Mouse (Mus musculus): ENCODE results near the gene Tmem191c.
"Not testable (repeated sequence)": the region's sequence is repeated elsewhere in the genome, so short reads cannot be mapped to it uniquely, and the experiment has no call there.

The Tmem191c gene

GRCm38 (mm10) chr16:17275721-17276120 lies at the start of gene Tmem191c:
Tmem191c (plus strand) TSS chr16:17276077.
- DNase-seq (ENCODE audit: low read depth, low spot score), result no peak

GRCm38 (mm10) chr16:17226496-17226895 lies 49.4 kb upstream of the Tmem191c start:
- no peak for DNase-seq (ENCODE audit: low read depth, low spot score)

- not testable (repeated sequence) for DNase-seq (ENCODE audit: low read depth, low spot score)
Measured at GRCm38 (mm10) chr16:17231523-17231922, 44.4 kb upstream of the Tmem191c start.

- peak; percentile 81 for DNase-seq (ENCODE audit: low read depth, low spot score)
Measured at GRCm38 (mm10) chr16:17232794-17233701, 42.8 kb upstream of the Tmem191c start, which contains the start of gene Hic2. Hic2 (plus strand) TSS chr16:17233572.

- no peak for DNase-seq (ENCODE audit: low read depth, low spot score)
Measured at GRCm38 (mm10) chr16:17233702-17234498, 42.0 kb upstream of the Tmem191c start.

GRCm38 (mm10) chr16:17234499-17234895 lies 41.4 kb upstream of the Tmem191c start:
- no peak for DNase-seq (ENCODE audit: low read depth, low spot score)

- no peak for DNase-seq (ENCODE audit: low read depth, low spot score)
Measured at GRCm38 (mm10) chr16:17234916-17235665, 40.8 kb upstream of the Tmem191c start.

GRCm38 (mm10) chr16:17237634-17238033 lies 38.2 kb upstream of the Tmem191c start:
- DNase-seq (ENCODE audit: low read depth, low spot score), result no peak

GRCm38 (mm10) chr16:17239409-17239808 lies 36.5 kb upstream of the Tmem191c start:
- DNase-seq (ENCODE audit: low read depth, low spot score), result no peak

- DNase-seq (ENCODE audit: low read depth, low spot score), result no peak
Measured at GRCm38 (mm10) chr16:17243731-17244130, 32.1 kb upstream of the Tmem191c start.

- no peak for DNase-seq (ENCODE audit: low read depth, low spot score)
Measured at GRCm38 (mm10) chr16:17244996-17245395, 30.9 kb upstream of the Tmem191c start.

GRCm38 (mm10) chr16:17247727-17248126 lies 28.1 kb upstream of the Tmem191c start:
- DNase-seq (ENCODE audit: low read depth, low spot score), result no peak

GRCm38 (mm10) chr16:17249135-17249534 lies 26.7 kb upstream of the Tmem191c start:
- DNase-seq (ENCODE audit: low read depth, low spot score), result no peak

- no peak for DNase-seq (ENCODE audit: low read depth, low spot score)
Measured at GRCm38 (mm10) chr16:17251539-17251938, 24.3 kb upstream of the Tmem191c start.

GRCm38 (mm10) chr16:17252086-17252726 lies 23.7 kb upstream of the Tmem191c start:
- no peak for DNase-seq (ENCODE audit: low read depth, low spot score)

- no peak for DNase-seq (ENCODE audit: low read depth, low spot score)
Measured at GRCm38 (mm10) chr16:17252841-17253240, 23.0 kb upstream of the Tmem191c start.

- no peak for DNase-seq (ENCODE audit: low read depth, low spot score)
Measured at GRCm38 (mm10) chr16:17254005-17254597, 21.8 kb upstream of the Tmem191c start.

- no peak for DNase-seq (ENCODE audit: low read depth, low spot score)
Measured at GRCm38 (mm10) chr16:17255270-17255669, 20.6 kb upstream of the Tmem191c start.

GRCm38 (mm10) chr16:17257359-17257821 lies 18.5 kb upstream of the Tmem191c start:
- no peak for DNase-seq (ENCODE audit: low read depth, low spot score)

GRCm38 (mm10) chr16:17258917-17259316 lies 17.0 kb upstream of the Tmem191c start:
- DNase-seq (ENCODE audit: low read depth, low spot score), result no peak

- no peak for DNase-seq (ENCODE audit: low read depth, low spot score)
Measured at GRCm38 (mm10) chr16:17261341-17261740, 14.5 kb upstream of the Tmem191c start.
